Mouse (Mus musculus): ENCODE results near the gene Chfr.

The Chfr gene

GRCm38 (mm10) chr5:110135293-110136086 lies at the start of gene Chfr:
Gene Chfr (plus strand): TSS chr5:110135842.
- peak; percentile 98 to 99 for DNase-seq (ENCODE audit: low read depth in 2 of 2, low spot score in 2 of 2)

- no peak for DNase-seq (ENCODE audit: low read depth in 2 of 2, low spot score in 2 of 2)
Measured at GRCm38 (mm10) chr5:110086161-110086866, 49.3 kb upstream of the Chfr start.

GRCm38 (mm10) chr5:110091546-110091945 lies 44.1 kb upstream of the Chfr start:
- no peak for DNase-seq (ENCODE audit: low read depth in 2 of 2, low spot score in 2 of 2)

- peak; percentile 71 to 81 for DNase-seq (ENCODE audit: low read depth in 2 of 2, low spot score in 2 of 2)
Measured at GRCm38 (mm10) chr5:110094030-110094846, 41.4 kb upstream of the Chfr start, which contains the start of gene Gm35315. Gene Gm35315 (minus strand): TSS chr5:110094420.

GRCm38 (mm10) chr5:110094847-110095213 lies 40.8 kb upstream of the Chfr start:
- no peak for DNase-seq (ENCODE audit: low read depth in 2 of 2, low spot score in 2 of 2)

- DNase-seq (ENCODE audit: low read depth in 2 of 2, low spot score in 2 of 2), result no peak
Measured at GRCm38 (mm10) chr5:110098991-110099477, 36.6 kb upstream of the Chfr start.

GRCm38 (mm10) chr5:110099656-110100580 lies 35.7 kb upstream of the Chfr start, which contains the start of gene Plcxd1:
Gene Plcxd1 (plus strand): TSS chr5:110099969.
- DNase-seq (ENCODE audit: low read depth in 2 of 2, low spot score in 2 of 2), result no peak

- peak; percentile 29 to 50 for DNase-seq (ENCODE audit: low read depth in 2 of 2, low spot score in 2 of 2)
Measured at GRCm38 (mm10) chr5:110100921-110101631, 34.6 kb upstream of the Chfr start.

GRCm38 (mm10) chr5:110101716-110102347 lies 33.8 kb upstream of the Chfr start:
- no peak for DNase-seq (ENCODE audit: low read depth in 2 of 2, low spot score in 2 of 2)

GRCm38 (mm10) chr5:110102429-110102828 lies 33.2 kb upstream of the Chfr start:
- no peak for DNase-seq (ENCODE audit: low read depth in 2 of 2, low spot score in 2 of 2)

GRCm38 (mm10) chr5:110102853-110103625 lies 32.6 kb upstream of the Chfr start:
- no peak for DNase-seq (ENCODE audit: low read depth in 2 of 2, low spot score in 2 of 2)

GRCm38 (mm10) chr5:110103901-110104615 lies 31.6 kb upstream of the Chfr start:
- no peak for DNase-seq (ENCODE audit: low read depth in 2 of 2, low spot score in 2 of 2)

GRCm38 (mm10) chr5:110104616-110105380 lies 30.8 kb upstream of the Chfr start:
- no peak for DNase-seq (ENCODE audit: low read depth in 2 of 2, low spot score in 2 of 2)

- DNase-seq (ENCODE audit: low read depth in 2 of 2, low spot score in 2 of 2), result no peak
Measured at GRCm38 (mm10) chr5:110106140-110106871, 29.3 kb upstream of the Chfr start.

GRCm38 (mm10) chr5:110106901-110107564 lies 28.6 kb upstream of the Chfr start:
- DNase-seq (ENCODE audit: low read depth in 2 of 2, low spot score in 2 of 2), result no peak
